Mouse (Mus musculus) forelimb bud, embryonic 11.5 days (tissue): Measurements from ENCODE around the gene Kcnq1.

Experiments used
- DNase-seq: peaks from one replicate; pipeline ENCODE4 v3.0.0-alpha.2; 2012; ENCODE audit warnings: low read depth, low spot score

Gene Kcnq1

GRCm38 (mm10) chr7:143132815-143133214 is 26.7 kb downstream of the Kcnq1 start:
- no peak for DNase-seq

GRCm38 (mm10) chr7:143136125-143136524 is 30.0 kb downstream of the Kcnq1 start:
- DNase-seq = no peak

GRCm38 (mm10) chr7:143136561-143136960 is 30.4 kb downstream of the Kcnq1 start:
- DNase-seq = no peak

GRCm38 (mm10) chr7:143138789-143139188 is 32.6 kb downstream of the Kcnq1 start:
- peak; percentile 55 for DNase-seq

GRCm38 (mm10) chr7:143139932-143140331 is 33.8 kb downstream of the Kcnq1 start:
- no peak for DNase-seq

- DNase-seq = no peak
Measured at GRCm38 (mm10) chr7:143142680-143143079, 36.5 kb downstream of the Kcnq1 start.

- DNase-seq = no peak
Measured at GRCm38 (mm10) chr7:143147015-143147414, 40.9 kb downstream of the Kcnq1 start.

- peak; percentile 65 for DNase-seq
Measured at GRCm38 (mm10) chr7:143151171-143151570, 45.0 kb downstream of the Kcnq1 start.

GRCm38 (mm10) chr7:143152350-143152749 is 46.2 kb downstream of the Kcnq1 start:
- peak; percentile 50 for DNase-seq

GRCm38 (mm10) chr7:143153915-143154373 is 47.8 kb downstream of the Kcnq1 start:
- peak; percentile 91 for DNase-seq

GRCm38 (mm10) chr7:143154458-143154871 is 48.3 kb downstream of the Kcnq1 start:
- DNase-seq = peak; percentile 68

GRCm38 (mm10) chr7:143155257-143155656 is 49.1 kb downstream of the Kcnq1 start:
- no peak for DNase-seq

GRCm38 (mm10) chr7:143158690-143159425 is 52.7 kb downstream of the Kcnq1 start:
- no peak for DNase-seq

- DNase-seq = no peak
Measured at GRCm38 (mm10) chr7:143159446-143159845, 53.3 kb downstream of the Kcnq1 start.

- no peak for DNase-seq
Measured at GRCm38 (mm10) chr7:143160057-143160456, 53.9 kb downstream of the Kcnq1 start.

- DNase-seq = no peak
Measured at GRCm38 (mm10) chr7:143162051-143162450, 55.9 kb downstream of the Kcnq1 start.

- DNase-seq = no peak
Measured at GRCm38 (mm10) chr7:143164074-143164473, 57.9 kb downstream of the Kcnq1 start.

GRCm38 (mm10) chr7:143165687-143166265 is 59.6 kb downstream of the Kcnq1 start:
- DNase-seq = no peak

- no peak for DNase-seq
Measured at GRCm38 (mm10) chr7:143167275-143167674, 61.1 kb downstream of the Kcnq1 start.

- no peak for DNase-seq
Measured at GRCm38 (mm10) chr7:143169371-143169770, 63.2 kb downstream of the Kcnq1 start.

- DNase-seq = no peak
Measured at GRCm38 (mm10) chr7:143172914-143173547, 66.9 kb downstream of the Kcnq1 start.

- DNase-seq = no peak
Measured at GRCm38 (mm10) chr7:143174633-143175032, 68.5 kb downstream of the Kcnq1 start.

GRCm38 (mm10) chr7:143178831-143179230 is 72.7 kb downstream of the Kcnq1 start:
- DNase-seq = no peak
